Comparison of ENCODE assay signal across 9 mouse cellular contexts in the genomic region with DNA sequence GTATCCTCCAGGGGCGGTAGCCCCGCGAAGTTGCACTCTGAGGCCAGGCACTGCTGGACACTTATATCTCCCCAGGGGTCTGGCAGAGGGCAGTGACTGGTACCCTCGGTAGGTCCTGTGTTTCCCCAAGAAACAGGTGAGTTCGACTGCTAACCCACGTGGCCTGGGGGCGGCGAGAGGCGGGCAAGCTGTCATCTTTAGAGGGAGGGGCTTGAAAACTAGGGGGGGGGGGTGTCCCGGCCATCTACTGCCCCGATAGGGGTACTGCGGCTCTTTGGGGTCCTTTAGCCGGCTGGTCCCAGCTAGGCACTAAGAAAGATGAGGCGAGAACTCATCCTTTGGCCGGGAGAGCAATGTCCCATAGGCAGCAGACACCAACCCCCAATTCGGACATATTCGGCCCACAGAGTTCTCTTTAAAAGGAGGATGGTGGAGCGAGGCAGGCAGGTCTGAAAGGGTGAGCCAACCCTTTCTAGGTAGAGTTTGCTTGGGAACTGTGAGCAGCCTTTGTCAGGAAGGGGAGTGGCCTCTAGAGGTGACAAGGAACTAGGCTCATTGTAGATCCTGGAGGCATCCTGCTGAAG. TPM values are rescaled to one million over a fixed set of nuclear protein-coding genes. Genes with fewer than 3 reads are reported as not detected.
DNase-seq lines count a peak whose midpoint lies in the region; ATAC-seq and TF ChIP-seq lines count a peak whose summit lies in the region.
"Had no signal": no experiment of that assay in that cellular context is flagged by ENCODE, and none has a peak within 500 bp of the region (broad histone marks: within the 10 kb centered on the region; RNA-seq: fewer than 3 reads in every experiment).

No protein-coding gene starts in this region.

- peak overlapping the region; percentile 83 for H3K9ac ChIP-seq in intestine, postnatal 0 days (ENCODE audit: low read depth, low read length)

- under 1% methylated on average over 18 of the region's 18 CpGs for WGBS in intestine, postnatal 0 days

- no peaks in the 10 kb centered on the region for H3K27me3 ChIP-seq in intestine, postnatal 0 days (replicated peaks; ENCODE audit: control insufficient read depth, insufficient read depth, low read length)
- no peaks in the 10 kb centered on the region for H3K27me3 ChIP-seq in megakaryocyte, embryonic 14.5 days (replicated peaks)

- no peaks in the 10 kb centered on the region for H3K36me3 ChIP-seq in intestine, postnatal 0 days (ENCODE audit: control insufficient read depth, insufficient read depth)
- H3K36me3 ChIP-seq in megakaryocyte, embryonic 14.5 days (replicated peaks; ENCODE audit: low read length): peaks cover 26% of the 10 kb centered on the region

- peak overlapping the region; percentile 76 for H3K4me3 ChIP-seq in intestine, postnatal 0 days (ENCODE audit: low read depth, low read length)
- H3K4me3 ChIP-seq in megakaryocyte, embryonic 14.5 days (replicated peaks): peak overlapping the region; percentile 96

- ATAC-seq in erythroid progenitor cell, adult 5-6 weeks (replicated peaks; ENCODE audit: low FRiP score, poor library complexity, severe bottlenecking): peak; percentile 17
- ATAC-seq in intestine, postnatal 0 days: peak; percentile 46

- TF ChIP-seq CTCF in intestine, postnatal 0 days (IDR thresholded peaks at IDR 0.05; ENCODE audit: low read depth): peak; percentile 3; the same call in 1 of the 2 replicates

- no peaks in the 10 kb centered on the region for H3K9me3 ChIP-seq in intestine, postnatal 0 days (ENCODE audit: control insufficient read depth)
- H3K9me3 ChIP-seq in megakaryocyte, embryonic 14.5 days: no peaks in the 10 kb centered on the region

- peak overlapping the region; percentile 87 for H3K4me2 ChIP-seq in intestine, postnatal 0 days (replicated peaks; ENCODE audit: low read depth)

- peak; percentile 64 for DNase-seq in adrenal gland, postnatal 14 days
- DNase-seq in adrenal gland, adult 8-10 months: no peak
- peak; percentile 11 to 19 for DNase-seq in spleen, postnatal 36 days (ENCODE audit: low spot score in 2 of 2)
- no peak for DNase-seq in spleen, postnatal 4 days (ENCODE audit: low spot score in 2 of 2)
- peak; percentile 51 for DNase-seq in thymus, postnatal 25 days

- no peaks in the 10 kb centered on the region for H3K4me1 ChIP-seq in intestine, postnatal 0 days (replicated peaks; ENCODE audit: control insufficient read depth, insufficient read depth, low read length)
- H3K4me1 ChIP-seq in megakaryocyte, embryonic 14.5 days: peaks cover 24% of the 10 kb centered on the region

- H3K27ac ChIP-seq in intestine, postnatal 0 days (ENCODE audit: low read depth, low read length): peak overlapping the region; percentile 87

RNA-seq across cellular contexts. Expression of gene Mon1a, which starts 0.4 kb away (rescaled TPM):
- total RNA-seq in adrenal gland, postnatal 14 days (2021): 12.3 and 14.0 TPM in 2 replicates
- 10 to 100 TPM; 19.5 to 22.1 (median 20.1) TPM for total RNA-seq in adrenal gland, adult 8-10 months (2022)
- total RNA-seq in erythroid progenitor cell, adult 5-6 weeks (2015; ENCODE audit: low replicate concordance): not detected in 2 replicates
- total RNA-seq in erythroid progenitor cell, adult 5-6 weeks (2017; ENCODE audit: low replicate concordance): 0.64 and 3.3 TPM in 2 replicates
- 31.6 and 34.7 TPM in 2 replicates for polyA plus RNA-seq in intestine, postnatal 0 days (2015; fragmentation: Nextera tagmentation; extraction: Ambion mirVana)
- polyA plus RNA-seq in megakaryocyte, embryonic 14.5 days (2012; ENCODE audit: insufficient read depth, low replicate concordance): 19.6 and 23.6 TPM in 2 replicates

RNA-seq across cellular contexts. Expression of gene Rbm6, which starts 15.3 kb away (rescaled TPM):
- 49.8 and 61.4 TPM in 2 replicates for total RNA-seq in adrenal gland, postnatal 14 days (2021)
- total RNA-seq in adrenal gland, adult 8-10 months (2022): 10 to 100 TPM; 51.7 to 91.6 (median 58.9) TPM
- 176 and 204 TPM in 2 replicates for total RNA-seq in erythroid progenitor cell, adult 5-6 weeks (2015; ENCODE audit: low replicate concordance)
- total RNA-seq in erythroid progenitor cell, adult 5-6 weeks (2017; ENCODE audit: low replicate concordance): 216 and 260 TPM in 2 replicates
- polyA plus RNA-seq in intestine, postnatal 0 days (2015; fragmentation: Nextera tagmentation; extraction: Ambion mirVana): 21.1 and 26.2 TPM in 2 replicates
- 12.7 and 14.7 TPM in 2 replicates for polyA plus RNA-seq in megakaryocyte, embryonic 14.5 days (2012; ENCODE audit: insufficient read depth, low replicate concordance)

RNA-seq across cellular contexts. Expression of gene Mst1r, which starts 18.3 kb away (rescaled TPM):
- total RNA-seq in adrenal gland, postnatal 14 days (2021): 5.0 and 8.7 TPM in 2 replicates
- total RNA-seq in adrenal gland, adult 8-10 months (2022): 10 to 100 TPM; 10.3 to 28.6 (median 17.9) TPM
- not detected in 2 replicates for total RNA-seq in erythroid progenitor cell, adult 5-6 weeks (2015; ENCODE audit: low replicate concordance)
- total RNA-seq in erythroid progenitor cell, adult 5-6 weeks (2017; ENCODE audit: low replicate concordance): not detected in 2 replicates
- polyA plus RNA-seq in intestine, postnatal 0 days (2015; fragmentation: Nextera tagmentation; extraction: Ambion mirVana): 7.1 and 8.8 TPM in 2 replicates
- polyA plus RNA-seq in megakaryocyte, embryonic 14.5 days (2012; ENCODE audit: insufficient read depth, low replicate concordance): 0.23 TPM in 1 of 2 replicates, not detected in the other

RNA-seq across cellular contexts. Expression of gene Actl11, which starts 39.9 kb away (rescaled TPM):
- total RNA-seq in adrenal gland, postnatal 14 days (2021): not detected in 2 replicates
- total RNA-seq in adrenal gland, adult 8-10 months (2022): not detected
- total RNA-seq in erythroid progenitor cell, adult 5-6 weeks (2015; ENCODE audit: low replicate concordance): not detected in 2 replicates
- total RNA-seq in erythroid progenitor cell, adult 5-6 weeks (2017; ENCODE audit: low replicate concordance): not detected in 2 replicates
- polyA plus RNA-seq in intestine, postnatal 0 days (2015; fragmentation: Nextera tagmentation; extraction: Ambion mirVana): not detected in 2 replicates
- polyA plus RNA-seq in megakaryocyte, embryonic 14.5 days (2012; ENCODE audit: insufficient read depth, low replicate concordance): not detected in 2 replicates
- total RNA-seq: layer of hippocampus, postnatal 10 days had no signal

RNA-seq across cellular contexts. Expression of gene Camkv, which starts 47.1 kb away (rescaled TPM):
- 1.3 and 2.3 TPM in 2 replicates for total RNA-seq in adrenal gland, postnatal 14 days (2021)
- 10 to 100 TPM in 2 of 4 experiments, 1 to 10 TPM in 2; 6.4 to 11.1 (median 9.7) TPM for total RNA-seq in adrenal gland, adult 8-10 months (2022)
- not detected in 2 replicates for total RNA-seq in erythroid progenitor cell, adult 5-6 weeks (2015; ENCODE audit: low replicate concordance)
- 0.13 TPM in 1 of 2 replicates, not detected in the other for total RNA-seq in erythroid progenitor cell, adult 5-6 weeks (2017; ENCODE audit: low replicate concordance)
- 0.37 and 0.42 TPM in 2 replicates for polyA plus RNA-seq in intestine, postnatal 0 days (2015; fragmentation: Nextera tagmentation; extraction: Ambion mirVana)
- polyA plus RNA-seq in megakaryocyte, embryonic 14.5 days (2012; ENCODE audit: insufficient read depth, low replicate concordance): not detected in 2 replicates

Comparison
In these comparisons a context has a peak if more than half of its experiments do, and no peak if none do; other contexts are left out.
1. DNase-seq: peak in adrenal gland, postnatal 14 days (single experiment), spleen, postnatal 36 days (2 of 2) and thymus, postnatal 25 days (single experiment); none in adrenal gland, adult 8-10 months (single experiment) and spleen, postnatal 4 days (0 of 2).